Mouse (Mus musculus): ENCODE data around the gene Gatad2a.
"Not testable (repeated sequence)": the region's sequence is repeated elsewhere in the genome, so short reads cannot be mapped to it uniquely, and the experiment has no call there.

Gene Gatad2a

GRCm38 (mm10) chr8:69988936-69989335 lies 7.2 kb downstream of the Gatad2a start:
- not testable (repeated sequence) for DNase-seq

GRCm38 (mm10) chr8:69987744-69988143 lies 8.4 kb downstream of the Gatad2a start:
- DNase-seq: no peak

GRCm38 (mm10) chr8:69984876-69985553 lies 11.2 kb downstream of the Gatad2a start:
- no peak for DNase-seq

- no peak for DNase-seq
Measured at GRCm38 (mm10) chr8:69978456-69978855, 17.7 kb downstream of the Gatad2a start.

GRCm38 (mm10) chr8:69974806-69975205 lies 21.4 kb downstream of the Gatad2a start:
- no peak for DNase-seq

- DNase-seq: peak; percentile 96
Measured at GRCm38 (mm10) chr8:69974194-69974614, 22.0 kb downstream of the Gatad2a start.

- DNase-seq: peak; percentile 34
Measured at GRCm38 (mm10) chr8:69973442-69974161, 22.6 kb downstream of the Gatad2a start.

- no peak for DNase-seq
Measured at GRCm38 (mm10) chr8:69973063-69973441, 23.1 kb downstream of the Gatad2a start.

- no peak for DNase-seq
Measured at GRCm38 (mm10) chr8:69970880-69971279, 25.3 kb downstream of the Gatad2a start.

- no peak for DNase-seq
Measured at GRCm38 (mm10) chr8:69967291-69967933, 28.8 kb downstream of the Gatad2a start.

GRCm38 (mm10) chr8:69959241-69959640 lies 36.9 kb downstream of the Gatad2a start:
- no peak for DNase-seq

GRCm38 (mm10) chr8:69957879-69958278 lies 38.3 kb downstream of the Gatad2a start:
- DNase-seq: no peak

- no peak for DNase-seq
Measured at GRCm38 (mm10) chr8:69957419-69957818, 38.8 kb downstream of the Gatad2a start.

- DNase-seq: no peak
Measured at GRCm38 (mm10) chr8:69956651-69957050, 39.5 kb downstream of the Gatad2a start.

GRCm38 (mm10) chr8:69954642-69955041 lies 41.5 kb downstream of the Gatad2a start:
- DNase-seq: no peak

GRCm38 (mm10) chr8:69954213-69954612 lies 42.0 kb downstream of the Gatad2a start:
- DNase-seq: no peak

- no peak for DNase-seq
Measured at GRCm38 (mm10) chr8:69950300-69950699, 45.9 kb downstream of the Gatad2a start.

GRCm38 (mm10) chr8:69942495-69942894 lies 53.7 kb downstream of the Gatad2a start:
- not testable (repeated sequence) for DNase-seq

GRCm38 (mm10) chr8:69940386-69940785 lies 55.8 kb downstream of the Gatad2a start:
- DNase-seq: no peak

GRCm38 (mm10) chr8:69939633-69940032 lies 56.6 kb downstream of the Gatad2a start:
- DNase-seq: no peak

- no peak for DNase-seq
Measured at GRCm38 (mm10) chr8:69938245-69938982, 57.8 kb downstream of the Gatad2a start.

- DNase-seq: no peak
Measured at GRCm38 (mm10) chr8:69937466-69937865, 58.7 kb downstream of the Gatad2a start.

Measured in cerebellum, adult 8-10 months (tissue).